Mouse (Mus musculus) right cerebral cortex, adult 18-20 months (tissue): ENCODE measurements around the gene Ostm1.
A peak's percentile ranks its signal among the peaks of the same experiment; 100 is the strongest.

Experiments
- DNase-seq: peaks from one replicate; pipeline ENCODE4 v3.0.0; 2022; ENCODE audit warnings: mixed read lengths

Ostm1 gene

GRCm38 (mm10) chr10:42631754-42632452 lies 48.3 kb downstream of the Ostm1 start:
- DNase-seq, result no peak

GRCm38 (mm10) chr10:42632453-42633360 lies 49.1 kb downstream of the Ostm1 start:
- no peak for DNase-seq

- no peak for DNase-seq
These were observed 49.9 kb downstream of the Ostm1 start for GRCm38 (mm10) chr10:42633361-42634121.

GRCm38 (mm10) chr10:42634122-42634720 lies 50.6 kb downstream of the Ostm1 start:
- no peak for DNase-seq

- DNase-seq, result no peak
These were observed 51.4 kb downstream of the Ostm1 start for GRCm38 (mm10) chr10:42635046-42635445.

GRCm38 (mm10) chr10:42635566-42636359 lies 52.1 kb downstream of the Ostm1 start:
- no peak for DNase-seq

GRCm38 (mm10) chr10:42636360-42637182 lies 52.9 kb downstream of the Ostm1 start:
- DNase-seq, result no peak

- peak; percentile 45 for DNase-seq
These were observed 53.7 kb downstream of the Ostm1 start for GRCm38 (mm10) chr10:42637183-42637788.

GRCm38 (mm10) chr10:42639856-42640255 lies 56.2 kb downstream of the Ostm1 start:
- no peak for DNase-seq

- no peak for DNase-seq
These were observed 60.0 kb downstream of the Ostm1 start for GRCm38 (mm10) chr10:42643638-42644037.

GRCm38 (mm10) chr10:42646340-42646739 lies 62.7 kb downstream of the Ostm1 start:
- no peak for DNase-seq

- no peak for DNase-seq
These were observed 78.3 kb downstream of the Ostm1 start for GRCm38 (mm10) chr10:42661916-42662315.

GRCm38 (mm10) chr10:42669970-42670369 lies 86.3 kb downstream of the Ostm1 start:
- no peak for DNase-seq

GRCm38 (mm10) chr10:42672798-42673197 lies 89.2 kb downstream of the Ostm1 start:
- no peak for DNase-seq

- no peak for DNase-seq
These were observed 91.9 kb downstream of the Ostm1 start for GRCm38 (mm10) chr10:42675571-42675970.

- DNase-seq, result no peak
These were observed 94.7 kb downstream of the Ostm1 start for GRCm38 (mm10) chr10:42678331-42678730.

GRCm38 (mm10) chr10:42678755-42679364 lies 95.2 kb downstream of the Ostm1 start:
- DNase-seq, result peak; percentile 93

GRCm38 (mm10) chr10:42679586-42679985 lies 96.0 kb downstream of the Ostm1 start:
- no peak for DNase-seq

- DNase-seq, result no peak
These were observed 97.0 kb downstream of the Ostm1 start for GRCm38 (mm10) chr10:42680582-42681001.

GRCm38 (mm10) chr10:42682421-42682820 lies 98.8 kb downstream of the Ostm1 start:
- DNase-seq, result no peak
